Mouse (Mus musculus): ENCODE measurements around the gene Robo3.

The Robo3 gene

DNA sequence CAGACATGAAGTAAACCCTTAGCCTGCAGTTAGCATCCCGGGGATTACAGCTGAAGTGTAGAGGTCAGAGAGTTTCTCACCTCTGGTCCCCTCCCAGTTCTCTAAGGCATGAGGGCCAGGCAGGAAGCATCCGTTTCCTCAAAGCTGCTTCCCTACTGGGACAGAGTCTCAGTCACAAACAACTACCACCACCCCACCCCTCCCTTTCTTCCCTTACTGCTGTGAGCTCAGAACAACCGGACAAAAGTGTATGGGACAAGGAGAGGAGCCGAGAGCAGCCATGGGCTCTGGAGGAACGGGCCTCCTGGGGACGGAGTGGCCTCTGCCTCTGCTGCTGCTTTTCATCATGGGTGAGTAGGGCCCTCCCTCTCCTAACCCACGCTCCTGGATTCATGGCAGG, 31.2 kb downstream of the Robo3 start, which contains the start of gene Robo4:
Gene Robo4 (plus strand): TSS at position 96 of the 400 bp plus-strand sequence.
- peak within 1 kb of the TSS; percentile 7; the same call in 1 of the 2 replicates for H3K4me3 ChIP-seq (replicated peaks; ENCODE audit: low read length)
- H3K36me3 ChIP-seq (ENCODE audit: insufficient read depth, low read length) = no peaks in the 10 kb centered on the region
- no peak for TF ChIP-seq POU5F1 (IDR thresholded peaks at IDR 0.05; ENCODE audit: borderline replicate concordance, low read length)
- H3K9me3 ChIP-seq (ENCODE audit: low read length) = no peaks in the 10 kb centered on the region
- H3K4me1 ChIP-seq (replicated peaks; ENCODE audit: low read depth, low read length) = peaks cover 44% of the 10 kb centered on the region
- H3K27me3 ChIP-seq (ENCODE audit: insufficient read depth, low read length) = peaks cover 13% of the 10 kb centered on the region; the same call in 1 of the 2 replicates

DNA sequence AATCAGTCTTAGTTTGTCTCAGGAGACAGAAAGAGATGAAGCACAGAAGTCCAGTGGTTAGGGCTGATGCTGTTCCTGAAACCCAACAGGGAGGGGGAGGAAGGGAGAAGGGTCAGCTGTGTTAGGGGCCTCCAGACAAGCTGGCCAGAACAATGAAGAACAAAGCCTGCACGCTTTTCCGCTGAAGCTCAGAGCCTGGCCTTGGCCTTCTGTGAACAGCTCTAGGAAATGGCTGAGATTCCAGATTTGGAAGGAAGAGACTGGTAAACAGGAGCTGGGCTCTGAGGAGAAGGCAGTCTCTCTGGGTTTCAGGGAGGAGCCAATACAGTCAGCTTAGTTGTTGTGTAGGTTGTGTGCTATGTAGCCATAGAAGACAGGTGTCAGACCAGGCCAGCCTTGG, 32.5 kb downstream of the Robo3 start:
- Histone ChIP-seq H3K27me3 (ENCODE audit: insufficient read depth, low read length) (peaks cover 13% of the 10 kb centered on the region; the same call in 1 of the 2 replicates), H3K4me3 (replicated peaks; ENCODE audit: low read length) (no peak overlapping the region), H3K9me3 (ENCODE audit: low read length) (no peaks in the 10 kb centered on the region), H3K4me1 (replicated peaks; ENCODE audit: low read depth, low read length) (peaks cover 44% of the 10 kb centered on the region), H3K36me3 (ENCODE audit: insufficient read depth, low read length) (no peaks in the 10 kb centered on the region)
- TF ChIP-seq POU5F1 (IDR thresholded peaks at IDR 0.05; ENCODE audit: borderline replicate concordance, low read length) (no peak), NANOG (IDR thresholded peaks at IDR 0.05; ENCODE audit: borderline replicate concordance, low read length) (no peak), CTCF (conservative IDR thresholded peaks at IDR 0.05; ENCODE audit: low read length) (no peak)

DNA sequence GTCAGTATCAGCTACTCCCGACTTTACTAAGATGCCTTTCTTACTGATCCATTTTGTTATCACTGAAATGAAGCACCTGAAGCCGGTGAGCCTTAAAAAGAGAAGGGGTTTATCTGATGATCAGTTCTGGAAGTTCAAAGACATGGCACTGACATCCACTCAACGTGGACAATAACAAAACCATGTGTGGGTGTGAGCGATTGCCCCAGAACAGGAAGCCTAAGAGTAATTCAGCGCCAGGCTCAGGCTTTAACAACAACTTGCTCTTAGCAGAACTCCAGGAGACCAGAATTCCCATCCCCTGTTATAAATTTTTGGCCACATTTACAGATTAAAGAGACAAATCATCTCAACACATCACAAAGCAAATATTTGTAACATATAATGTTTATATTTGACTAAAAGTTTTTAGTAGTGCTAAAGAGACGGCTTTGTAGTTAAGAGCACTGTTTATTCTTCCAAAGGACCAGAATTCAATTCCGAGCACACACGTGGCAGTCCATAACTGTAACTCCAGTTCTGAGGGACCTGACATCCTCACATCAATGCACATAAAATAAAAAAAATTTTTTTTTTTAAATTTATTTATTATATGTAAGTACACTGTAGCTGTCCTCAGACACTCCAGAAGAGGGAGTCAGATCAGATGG, 39.4 kb downstream of the Robo3 start:
- Histone ChIP-seq H3K4me1 (replicated peaks; ENCODE audit: low read depth, low read length) (peaks cover 31% of the 10 kb centered on the region), H3K27me3 (ENCODE audit: insufficient read depth, low read length) (no peaks in the 10 kb centered on the region), H3K36me3 (ENCODE audit: insufficient read depth, low read length) (no peaks in the 10 kb centered on the region), H3K9me3 (ENCODE audit: low read length) (no peaks in the 10 kb centered on the region), H3K4me3 (replicated peaks; ENCODE audit: low read length) (no peak overlapping the region)
- TF ChIP-seq POU5F1 (IDR thresholded peaks at IDR 0.05; ENCODE audit: borderline replicate concordance, low read length) (no peak), CTCF (conservative IDR thresholded peaks at IDR 0.05; ENCODE audit: low read length) (no peak), NANOG (IDR thresholded peaks at IDR 0.05; ENCODE audit: borderline replicate concordance, low read length) (no peak)

DNA sequence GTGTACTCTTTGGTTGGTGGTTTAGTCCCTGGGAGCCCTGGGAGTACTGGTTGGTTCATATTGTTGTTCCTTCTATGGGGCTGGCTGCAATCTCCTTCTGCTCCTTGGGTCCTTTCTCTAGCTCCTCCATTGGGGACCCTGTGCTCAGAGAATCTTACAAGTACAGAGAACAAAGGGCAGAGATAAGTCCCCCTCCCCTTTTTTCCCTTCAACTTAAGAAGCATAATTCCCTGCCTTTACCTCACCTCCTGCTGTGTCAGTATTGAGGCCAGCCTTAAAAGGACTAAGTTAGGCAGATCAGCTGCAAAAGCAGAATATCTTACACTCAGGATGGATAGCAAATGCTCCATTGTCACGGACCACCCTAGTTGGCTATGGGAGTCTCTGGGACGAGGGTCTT, 41.0 kb downstream of the Robo3 start:
- Histone ChIP-seq H3K36me3 (ENCODE audit: insufficient read depth, low read length) (no peaks in the 10 kb centered on the region), H3K27me3 (ENCODE audit: insufficient read depth, low read length) (no peaks in the 10 kb centered on the region), H3K4me3 (replicated peaks; ENCODE audit: low read length) (no peak overlapping the region), H3K4me1 (replicated peaks; ENCODE audit: low read depth, low read length) (peaks cover 42% of the 10 kb centered on the region), H3K9me3 (ENCODE audit: low read length) (no peaks in the 10 kb centered on the region)
- TF ChIP-seq NANOG (IDR thresholded peaks at IDR 0.05; ENCODE audit: borderline replicate concordance, low read length) = no peak
- no peak for TF ChIP-seq POU5F1 (IDR thresholded peaks at IDR 0.05; ENCODE audit: borderline replicate concordance, low read length)
- no peak for TF ChIP-seq CTCF (conservative IDR thresholded peaks at IDR 0.05; ENCODE audit: low read length)

DNA sequence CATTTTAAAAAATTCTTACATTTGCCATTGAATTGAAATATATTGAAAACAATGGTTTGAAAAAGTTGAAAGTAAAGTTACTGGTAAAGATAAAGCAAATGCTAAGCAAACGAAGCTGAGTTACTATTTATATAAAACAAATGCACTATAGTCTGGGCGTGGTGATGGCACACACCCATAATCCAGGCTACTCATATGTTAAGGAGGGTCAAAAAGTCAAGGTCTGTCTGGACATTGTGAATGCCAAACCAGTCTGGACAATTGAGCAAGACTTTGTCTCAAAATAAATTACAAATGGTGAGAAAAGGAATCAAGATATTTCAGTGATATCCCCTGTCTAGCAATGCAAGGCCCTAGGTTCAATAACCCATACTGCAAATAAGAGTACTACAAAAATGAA, 42.2 kb downstream of the Robo3 start:
- no peaks in the 10 kb centered on the region for H3K9me3 ChIP-seq (ENCODE audit: low read length)
- H3K4me1 ChIP-seq (replicated peaks; ENCODE audit: low read depth, low read length) = peaks cover 53% of the 10 kb centered on the region
- no peak overlapping the region for H3K4me3 ChIP-seq (replicated peaks; ENCODE audit: low read length)
- no peaks in the 10 kb centered on the region for H3K36me3 ChIP-seq (ENCODE audit: insufficient read depth, low read length)
- TF ChIP-seq POU5F1 (IDR thresholded peaks at IDR 0.05; ENCODE audit: borderline replicate concordance, low read length) (no peak), NANOG (IDR thresholded peaks at IDR 0.05; ENCODE audit: borderline replicate concordance, low read length) (no peak), CTCF (conservative IDR thresholded peaks at IDR 0.05; ENCODE audit: low read length) (no peak)
- H3K27me3 ChIP-seq (ENCODE audit: insufficient read depth, low read length) = peaks cover 3% of the 10 kb centered on the region; the same call in 1 of the 2 replicates

DNA sequence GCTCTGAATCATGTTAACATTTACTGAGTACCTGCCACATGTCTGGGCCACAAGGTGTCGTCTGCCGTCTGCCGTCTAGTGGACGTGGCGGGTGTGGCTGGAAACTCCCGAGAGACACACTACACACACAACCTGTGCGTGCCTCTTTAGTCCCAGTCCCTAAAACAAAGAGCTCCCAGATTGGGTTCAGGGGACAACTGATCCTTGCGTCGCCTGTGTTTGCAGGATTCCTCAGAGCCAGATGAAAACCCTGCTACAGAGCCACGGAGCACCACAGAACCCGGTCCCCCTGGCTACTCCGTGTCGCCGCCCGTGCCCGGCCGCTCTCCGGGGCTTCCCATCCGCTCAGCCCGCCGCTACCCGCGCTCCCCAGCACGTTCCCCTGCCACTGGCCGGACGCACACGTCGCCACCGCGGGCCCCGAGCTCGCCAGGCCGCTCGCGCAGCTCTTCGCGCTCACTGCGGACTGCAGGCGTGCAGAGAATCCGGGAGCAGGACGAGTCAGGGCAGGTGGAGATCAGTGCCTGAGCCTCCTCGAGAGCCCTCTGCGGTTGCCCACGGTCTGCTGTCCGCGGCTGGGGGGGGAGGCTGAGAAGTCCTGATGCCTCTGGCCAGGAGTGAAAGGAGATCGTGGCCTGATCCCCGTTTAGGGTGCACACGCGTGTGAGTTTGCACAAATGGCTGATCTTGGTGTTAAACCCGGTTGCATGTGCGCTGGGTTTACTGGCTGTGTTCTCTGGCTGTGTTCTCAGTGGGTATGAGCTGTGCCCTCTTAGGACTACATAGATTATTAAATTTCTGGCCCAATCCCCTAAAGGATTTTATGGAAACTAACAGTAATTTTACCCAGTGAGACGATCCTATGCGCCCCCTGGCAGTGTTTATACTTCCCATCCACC, 48.5 kb downstream of the Robo3 start:
- peaks cover 39% of the 10 kb centered on the region for H3K4me1 ChIP-seq (replicated peaks; ENCODE audit: low read depth, low read length)
- H3K9me3 ChIP-seq (ENCODE audit: low read length) = no peaks in the 10 kb centered on the region
- no peak for TF ChIP-seq NANOG (IDR thresholded peaks at IDR 0.05; ENCODE audit: borderline replicate concordance, low read length)
- no peak for TF ChIP-seq POU5F1 (IDR thresholded peaks at IDR 0.05; ENCODE audit: borderline replicate concordance, low read length)
- no peak for TF ChIP-seq CTCF (conservative IDR thresholded peaks at IDR 0.05; ENCODE audit: low read length)
- H3K36me3 ChIP-seq (ENCODE audit: insufficient read depth, low read length) = no peaks in the 10 kb centered on the region
- peak overlapping the region; percentile 78 for H3K4me3 ChIP-seq (replicated peaks; ENCODE audit: low read length)
- H3K27me3 ChIP-seq (ENCODE audit: insufficient read depth, low read length) = peaks cover 34% of the 10 kb centered on the region

DNA sequence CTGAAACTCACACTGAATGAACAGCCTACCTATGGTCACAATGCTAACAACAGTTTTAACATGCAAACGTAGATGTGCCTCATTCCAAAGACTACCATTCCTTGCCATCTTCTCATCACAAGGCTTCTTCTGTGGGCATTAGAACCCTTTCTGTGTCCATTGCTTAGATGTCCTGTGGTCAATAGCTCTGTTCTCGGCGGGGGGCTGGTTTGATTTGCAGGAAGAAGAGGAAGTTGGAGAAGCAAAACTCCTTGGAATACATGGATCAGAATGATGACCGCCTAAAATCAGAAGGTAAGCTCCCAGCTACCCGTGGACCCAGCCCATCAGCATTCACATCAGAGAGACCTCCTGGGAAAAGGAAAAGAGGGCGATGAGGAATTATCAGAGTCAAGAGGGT, 49.9 kb downstream of the Robo3 start:
- peaks cover 32% of the 10 kb centered on the region for H3K4me1 ChIP-seq (replicated peaks; ENCODE audit: low read depth, low read length)
- no peak overlapping the region for H3K4me3 ChIP-seq (replicated peaks; ENCODE audit: low read length)
- H3K9me3 ChIP-seq (ENCODE audit: low read length) = no peaks in the 10 kb centered on the region
- peaks cover 34% of the 10 kb centered on the region for H3K27me3 ChIP-seq (ENCODE audit: insufficient read depth, low read length)
- TF ChIP-seq NANOG (IDR thresholded peaks at IDR 0.05; ENCODE audit: borderline replicate concordance, low read length) (no peak), CTCF (conservative IDR thresholded peaks at IDR 0.05; ENCODE audit: low read length) (no peak), POU5F1 (IDR thresholded peaks at IDR 0.05; ENCODE audit: borderline replicate concordance, low read length) (no peak)
- H3K36me3 ChIP-seq (ENCODE audit: insufficient read depth, low read length) = no peaks in the 10 kb centered on the region

DNA sequence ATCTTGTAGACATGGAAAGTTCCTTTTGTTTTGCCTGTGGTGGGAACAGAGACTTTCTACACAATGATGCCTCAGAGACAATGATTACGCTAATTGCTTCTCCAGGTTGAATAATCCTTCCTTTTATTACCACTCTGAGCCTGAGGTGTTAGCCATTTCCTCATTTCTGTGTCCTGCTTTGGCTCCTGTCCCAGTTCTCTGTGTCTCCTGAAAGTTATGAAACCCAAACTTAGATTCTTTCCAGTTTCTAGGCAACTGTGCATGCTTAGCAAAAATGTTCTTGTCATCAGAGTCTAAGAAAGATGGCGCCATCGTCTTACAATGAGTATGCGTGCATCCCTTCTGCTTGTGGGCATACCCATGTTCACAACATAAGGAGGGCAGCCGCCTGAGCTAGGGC, 57.3 kb downstream of the Robo3 start:
- peaks cover 7% of the 10 kb centered on the region; the same call in 1 of the 2 replicates for H3K4me1 ChIP-seq (replicated peaks; ENCODE audit: low read depth, low read length)
- no peaks in the 10 kb centered on the region for H3K36me3 ChIP-seq (ENCODE audit: insufficient read depth, low read length)
- peak; percentile 37; the same call in 1 of the 2 replicates for TF ChIP-seq NANOG (IDR thresholded peaks at IDR 0.05; ENCODE audit: borderline replicate concordance, low read length)
- no peak for TF ChIP-seq POU5F1 (IDR thresholded peaks at IDR 0.05; ENCODE audit: borderline replicate concordance, low read length)
- TF ChIP-seq CTCF (conservative IDR thresholded peaks at IDR 0.05; ENCODE audit: low read length) = no peak
- H3K9me3 ChIP-seq (ENCODE audit: low read length) = no peaks in the 10 kb centered on the region
- no peaks in the 10 kb centered on the region for H3K27me3 ChIP-seq (ENCODE audit: insufficient read depth, low read length)
- H3K4me3 ChIP-seq (replicated peaks; ENCODE audit: low read length) = no peak overlapping the region
